Mouse (Mus musculus): ENCODE measurements around the gene Coq6.

The Coq6 gene

GRCm38 (mm10) chr12:84396947-84397679, 35.7 kb downstream of the Coq6 start:
- DNase-seq (ENCODE audit: low spot score in 2 of 2) = no peak

GRCm38 (mm10) chr12:84397685-84398084, 36.2 kb downstream of the Coq6 start:
- DNase-seq (ENCODE audit: low spot score in 2 of 2) = no peak

- no peak for DNase-seq (ENCODE audit: low spot score in 2 of 2)
These were observed 37.2 kb downstream of the Coq6 start for GRCm38 (mm10) chr12:84398629-84399028.

- no peak for DNase-seq (ENCODE audit: low spot score in 2 of 2)
These were observed 37.7 kb downstream of the Coq6 start for GRCm38 (mm10) chr12:84399135-84399534.

GRCm38 (mm10) chr12:84399663-84400062, 38.2 kb downstream of the Coq6 start:
- no peak for DNase-seq (ENCODE audit: low spot score in 2 of 2)

GRCm38 (mm10) chr12:84400068-84400467, 38.6 kb downstream of the Coq6 start:
- DNase-seq (ENCODE audit: low spot score in 2 of 2) = no peak

GRCm38 (mm10) chr12:84400653-84401052, 39.2 kb downstream of the Coq6 start:
- no peak for DNase-seq (ENCODE audit: low spot score in 2 of 2)

- DNase-seq (ENCODE audit: low spot score in 2 of 2) = no peak
These were observed 41.5 kb downstream of the Coq6 start for GRCm38 (mm10) chr12:84402923-84403322.

GRCm38 (mm10) chr12:84404541-84404940, 43.1 kb downstream of the Coq6 start:
- DNase-seq (ENCODE audit: low spot score in 2 of 2) = no peak

GRCm38 (mm10) chr12:84407259-84407658, 45.8 kb downstream of the Coq6 start:
- no peak for DNase-seq (ENCODE audit: low spot score in 2 of 2)

GRCm38 (mm10) chr12:84407874-84408818, 46.7 kb downstream of the Coq6 start:
- peak; percentile 32 to 46 for DNase-seq (ENCODE audit: low spot score in 2 of 2)

- peak; percentile 93 to 94 for DNase-seq (ENCODE audit: low spot score in 2 of 2)
These were observed 47.5 kb downstream of the Coq6 start, which contains the start of the genes Entpd5 and Bbof1 for GRCm38 (mm10) chr12:84408819-84409507. Entpd5 (minus strand) TSS chr12:84409029. Bbof1 (plus strand) TSS chr12:84409071.

- DNase-seq (ENCODE audit: low spot score in 2 of 2) = peak; percentile 93
These were observed 55.6 kb downstream of the Coq6 start, which contains the start of gene Rnf113a2 for GRCm38 (mm10) chr12:84416834-84417604. Rnf113a2 (plus strand) TSS chr12:84417196.

GRCm38 (mm10) chr12:84417605-84417922, 56.1 kb downstream of the Coq6 start:
- no peak for DNase-seq (ENCODE audit: low spot score in 2 of 2)

All from right cerebral cortex, postnatal 10 days (tissue).